Comparison of ENCODE assay signal across 10 mouse cellular contexts in genomic region chr14:99044096-99044495, GRCm38 (mm10). TPM values are rescaled to one million over a fixed set of nuclear protein-coding genes. Genes with fewer than 3 reads are reported as not detected.
DNase-seq lines count a peak whose midpoint lies in the region; ATAC-seq and TF ChIP-seq lines count a peak whose summit lies in the region.
"Had no signal": no experiment of that assay in that cellular context is flagged by ENCODE, and none has a peak within 500 bp of the region (broad histone marks: within the 10 kb centered on the region; RNA-seq: fewer than 3 reads in every experiment).

No protein-coding gene starts in this region.

- no peak for DNase-seq in lung, postnatal 0 days (ENCODE audit: low spot score)
- no peak for DNase-seq in urinary bladder, adult 2 months (ENCODE audit: low spot score)
- DNase-seq in layer of hippocampus, postnatal 36 days = no peak
- DNase-seq in layer of hippocampus, adult 8-10 months (ENCODE audit: low spot score in 2 of 2) = no peak
- DNase-seq: adrenal gland, adult 2 months; gastrocnemius, postnatal 14 days had no signal

- H3K27ac ChIP-seq in lung, embryonic 16.5 days (ENCODE audit: low read length) = no peak overlapping the region
- H3K27ac ChIP-seq in lung, postnatal 0 days (ENCODE audit: low read length) = no peak overlapping the region
- 0 out of 2 replicates have a peak overlapping the region, but pooled peaks have one; percentile 19 for H3K27ac ChIP-seq in forebrain, embryonic 12.5 days
- H3K27ac ChIP-seq in limb, embryonic 13.5 days = no peak overlapping the region
- H3K27ac ChIP-seq in stomach, embryonic 14.5 days (ENCODE audit: low read length) = no peak overlapping the region

- H3K9ac ChIP-seq in lung, embryonic 16.5 days (ENCODE audit: low read length) = 0 out of 2 replicates have a peak overlapping the region, but pooled peaks have one; percentile 1
- H3K9ac ChIP-seq in lung, postnatal 0 days (replicated peaks; ENCODE audit: low read depth) = no peak overlapping the region
- H3K9ac ChIP-seq in forebrain, embryonic 12.5 days = peak overlapping the region; percentile 80
- H3K9ac ChIP-seq in limb, embryonic 13.5 days = 0 out of 2 replicates have a peak overlapping the region, but pooled peaks have one; percentile 9
- H3K9ac ChIP-seq in stomach, embryonic 14.5 days (replicated peaks; ENCODE audit: low read depth, low read length) = no peak overlapping the region

- ATAC-seq in lung, embryonic 16.5 days (ENCODE audit: low read depth) = no peak
- no peak for ATAC-seq in lung, postnatal 0 days
- no peak for ATAC-seq in forebrain, embryonic 12.5 days (ENCODE audit: low FRiP score)
- no peak for ATAC-seq in limb, embryonic 13.5 days (ENCODE audit: low FRiP score, low read depth)
- no peak for ATAC-seq in stomach, embryonic 14.5 days (ENCODE audit: insufficient number of reproducible peaks, insufficient read depth, low FRiP score, low read depth)

- 45% methylated on average over 10 of the region's 10 CpGs for WGBS in lung, embryonic 16.5 days
- WGBS in lung, postnatal 0 days = 42% methylated on average over 10 of the region's 10 CpGs
- WGBS in forebrain, embryonic 12.5 days = 31% methylated on average over 10 of the region's 10 CpGs
- WGBS in limb, embryonic 13.5 days = 41% methylated on average over 10 of the region's 10 CpGs
- 39% methylated on average over 10 of the region's 10 CpGs for WGBS in stomach, embryonic 14.5 days

- no peak for TF ChIP-seq CTCF in lung, postnatal 0 days (IDR thresholded peaks at IDR 0.05)

- no peak for TF ChIP-seq EP300 in lung, postnatal 0 days (IDR thresholded peaks at IDR 0.05)

- H3K4me3 ChIP-seq in lung, embryonic 16.5 days (ENCODE audit: low read length) = peak overlapping the region; percentile 98
- no peak overlapping the region for H3K4me3 ChIP-seq in lung, postnatal 0 days (ENCODE audit: low read depth, low read length)
- peak overlapping the region; percentile 87 for H3K4me3 ChIP-seq in forebrain, embryonic 12.5 days (replicated peaks)
- H3K4me3 ChIP-seq in limb, embryonic 13.5 days = peak overlapping the region; percentile 97
- peak overlapping the region; percentile 97; the same call in 1 of the 2 replicates for H3K4me3 ChIP-seq in stomach, embryonic 14.5 days (ENCODE audit: low read depth, low read length)

- H3K4me2 ChIP-seq in lung, embryonic 16.5 days (ENCODE audit: low read depth, low read length) = peak overlapping the region; percentile 74
- H3K4me2 ChIP-seq in lung, postnatal 0 days (replicated peaks; ENCODE audit: low read depth, low read length) = no peak overlapping the region
- peak overlapping the region; percentile 73 for H3K4me2 ChIP-seq in forebrain, embryonic 12.5 days
- H3K4me2 ChIP-seq in limb, embryonic 13.5 days (replicated peaks) = peak overlapping the region; percentile 76
- peak overlapping the region; percentile 71 for H3K4me2 ChIP-seq in stomach, embryonic 14.5 days (replicated peaks; ENCODE audit: low read depth, low read length)

- H3K27me3 ChIP-seq in lung, embryonic 16.5 days (ENCODE audit: control insufficient read depth, insufficient read depth, low read depth, low read length) = no peaks in the 10 kb centered on the region
- no peaks in the 10 kb centered on the region for H3K27me3 ChIP-seq in lung, postnatal 0 days (replicated peaks; ENCODE audit: insufficient read depth, low read length)
- no peaks in the 10 kb centered on the region for H3K27me3 ChIP-seq in forebrain, embryonic 12.5 days
- H3K27me3 ChIP-seq in limb, embryonic 13.5 days = no peaks in the 10 kb centered on the region
- H3K27me3 ChIP-seq in stomach, embryonic 14.5 days (ENCODE audit: control insufficient read depth, insufficient read depth, low read length) = no peaks in the 10 kb centered on the region

- no peaks in the 10 kb centered on the region for H3K36me3 ChIP-seq in lung, embryonic 16.5 days (ENCODE audit: control insufficient read depth, insufficient read depth, low read length)
- no peaks in the 10 kb centered on the region for H3K36me3 ChIP-seq in lung, postnatal 0 days (ENCODE audit: insufficient read depth, low read length)
- 0 out of 2 replicates have a peak, but pooled peaks cover under 1% of the 10 kb centered on the region for H3K36me3 ChIP-seq in forebrain, embryonic 12.5 days (replicated peaks)
- peaks cover 5% of the 10 kb centered on the region; the same call in 1 of the 2 replicates for H3K36me3 ChIP-seq in limb, embryonic 13.5 days
- no peaks in the 10 kb centered on the region; the same call in none of the 2 replicates for H3K36me3 ChIP-seq in stomach, embryonic 14.5 days (ENCODE audit: control insufficient read depth, insufficient read depth, low read length)

- peaks cover 17% of the 10 kb centered on the region for H3K4me1 ChIP-seq in lung, embryonic 16.5 days (replicated peaks; ENCODE audit: control insufficient read depth, insufficient read depth, low read length)
- H3K4me1 ChIP-seq in lung, postnatal 0 days (ENCODE audit: insufficient read depth, low read depth, low read length) = 0 out of 2 replicates have a peak, but pooled peaks cover 2% of the 10 kb centered on the region
- peaks cover 23% of the 10 kb centered on the region for H3K4me1 ChIP-seq in forebrain, embryonic 12.5 days
- peaks cover 41% of the 10 kb centered on the region for H3K4me1 ChIP-seq in limb, embryonic 13.5 days
- H3K4me1 ChIP-seq in stomach, embryonic 14.5 days (ENCODE audit: control insufficient read depth, insufficient read depth, low read length) = peaks cover 7% of the 10 kb centered on the region

- no peaks in the 10 kb centered on the region for H3K9me3 ChIP-seq in lung, embryonic 16.5 days (ENCODE audit: control insufficient read depth, low read length)
- H3K9me3 ChIP-seq in lung, postnatal 0 days (ENCODE audit: low read length) = no peaks in the 10 kb centered on the region
- no peaks in the 10 kb centered on the region for H3K9me3 ChIP-seq in forebrain, embryonic 12.5 days
- no peaks in the 10 kb centered on the region for H3K9me3 ChIP-seq in limb, embryonic 13.5 days
- no peaks in the 10 kb centered on the region for H3K9me3 ChIP-seq in stomach, embryonic 14.5 days (ENCODE audit: control insufficient read depth, low read depth, low read length)

RNA-seq across cellular contexts. Expression of gene Mzt1, which starts 1.8 kb away (rescaled TPM):
- 63.5 and 68.2 TPM in 2 replicates for polyA plus RNA-seq in lung, embryonic 16.5 days (2015; fragmentation: Nextera tagmentation; extraction: Ambion mirVana)
- 45.0 and 53.0 TPM in 2 replicates for polyA plus RNA-seq in lung, postnatal 0 days (2015; fragmentation: Nextera tagmentation; extraction: Ambion mirVana)
- 142 and 143 TPM in 2 replicates for polyA plus RNA-seq in forebrain, embryonic 12.5 days (2016; fragmentation: Nextera tagmentation; extraction: Ambion mirVana)
- 91.1 and 92.7 TPM in 2 replicates for polyA plus RNA-seq in limb, embryonic 13.5 days (2015; fragmentation: Nextera tagmentation; extraction: Ambion mirVana)
- polyA plus RNA-seq in stomach, embryonic 14.5 days (2014; fragmentation: Nextera tagmentation; extraction: Ambion mirVana) = 75.8 and 78.7 TPM in 2 replicates
- polyA plus RNA-seq in urinary bladder, adult 2 months (2012; rRNA removed) = 34.4 and 36.6 TPM in 2 replicates
- 10 to 100 TPM; 70.2 to 71.4 TPM for total RNA-seq in layer of hippocampus, postnatal 36 days (2021)
- total RNA-seq in layer of hippocampus, adult 8-10 months (2022) = 10 to 100 TPM; 56.2 to 72.0 (median 64.8) TPM

RNA-seq across cellular contexts. Expression of gene Bora, which starts 1.9 kb away (rescaled TPM):
- polyA plus RNA-seq in lung, embryonic 16.5 days (2015; fragmentation: Nextera tagmentation; extraction: Ambion mirVana) = 71.3 and 72.4 TPM in 2 replicates
- polyA plus RNA-seq in lung, postnatal 0 days (2015; fragmentation: Nextera tagmentation; extraction: Ambion mirVana) = 8.3 and 10.3 TPM in 2 replicates
- polyA plus RNA-seq in forebrain, embryonic 12.5 days (2016; fragmentation: Nextera tagmentation; extraction: Ambion mirVana) = 68.0 and 77.7 TPM in 2 replicates
- polyA plus RNA-seq in limb, embryonic 13.5 days (2015; fragmentation: Nextera tagmentation; extraction: Ambion mirVana) = 76.7 and 79.3 TPM in 2 replicates
- polyA plus RNA-seq in stomach, embryonic 14.5 days (2014; fragmentation: Nextera tagmentation; extraction: Ambion mirVana) = 70.7 and 74.0 TPM in 2 replicates
- polyA plus RNA-seq in urinary bladder, adult 2 months (2012; rRNA removed) = 3.6 and 3.9 TPM in 2 replicates
- total RNA-seq in layer of hippocampus, postnatal 36 days (2021) = 1 to 10 TPM; 2.6 to 2.7 TPM
- 1 to 10 TPM; 2.0 to 3.6 (median 2.1) TPM for total RNA-seq in layer of hippocampus, adult 8-10 months (2022)

RNA-seq across cellular contexts. Expression of gene Rpl36a-ps1, which starts 50.0 kb away (rescaled TPM):
- polyA plus RNA-seq in lung, embryonic 16.5 days (2015; fragmentation: Nextera tagmentation; extraction: Ambion mirVana) = 1.7 and 5.7 TPM in 2 replicates
- polyA plus RNA-seq in lung, postnatal 0 days (2015; fragmentation: Nextera tagmentation; extraction: Ambion mirVana) = 1.2 and 2.0 TPM in 2 replicates
- 2.2 and 3.3 TPM in 2 replicates for polyA plus RNA-seq in forebrain, embryonic 12.5 days (2016; fragmentation: Nextera tagmentation; extraction: Ambion mirVana)
- 0.77 and 1.6 TPM in 2 replicates for polyA plus RNA-seq in limb, embryonic 13.5 days (2015; fragmentation: Nextera tagmentation; extraction: Ambion mirVana)
- 1.5 and 1.7 TPM in 2 replicates for polyA plus RNA-seq in stomach, embryonic 14.5 days (2014; fragmentation: Nextera tagmentation; extraction: Ambion mirVana)
- polyA plus RNA-seq in urinary bladder, adult 2 months (2012; rRNA removed) = 9.9 and 15.6 TPM in 2 replicates
- total RNA-seq in layer of hippocampus, postnatal 36 days (2021) = 1 to 10 TPM in 1 of 2 experiments, not detected in 1; 2.6 TPM
- 1 to 10 TPM; 1.3 to 4.4 (median 2.8) TPM for total RNA-seq in layer of hippocampus, adult 8-10 months (2022)
- polyA plus RNA-seq: adrenal gland, adult 2 months had no signal

RNA-seq across cellular contexts. Expression of gene Pibf1, which starts 55.1 kb away (rescaled TPM):
- polyA plus RNA-seq in lung, embryonic 16.5 days (2015; fragmentation: Nextera tagmentation; extraction: Ambion mirVana) = 17.5 and 19.9 TPM in 2 replicates
- 11.2 and 11.6 TPM in 2 replicates for polyA plus RNA-seq in lung, postnatal 0 days (2015; fragmentation: Nextera tagmentation; extraction: Ambion mirVana)
- 24.1 and 24.7 TPM in 2 replicates for polyA plus RNA-seq in forebrain, embryonic 12.5 days (2016; fragmentation: Nextera tagmentation; extraction: Ambion mirVana)
- 21.8 and 22.6 TPM in 2 replicates for polyA plus RNA-seq in limb, embryonic 13.5 days (2015; fragmentation: Nextera tagmentation; extraction: Ambion mirVana)
- polyA plus RNA-seq in stomach, embryonic 14.5 days (2014; fragmentation: Nextera tagmentation; extraction: Ambion mirVana) = 21.5 and 21.6 TPM in 2 replicates
- polyA plus RNA-seq in urinary bladder, adult 2 months (2012; rRNA removed) = 7.8 and 8.2 TPM in 2 replicates
- 10 to 100 TPM; 14.3 to 16.2 TPM for total RNA-seq in layer of hippocampus, postnatal 36 days (2021)
- 10 to 100 TPM; 13.3 to 17.2 (median 14.5) TPM for total RNA-seq in layer of hippocampus, adult 8-10 months (2022)

RNA-seq across cellular contexts. Expression of gene Dis3, which starts 55.5 kb away (rescaled TPM):
- polyA plus RNA-seq in lung, embryonic 16.5 days (2015; fragmentation: Nextera tagmentation; extraction: Ambion mirVana) = 24.1 and 26.9 TPM in 2 replicates
- 8.2 and 9.3 TPM in 2 replicates for polyA plus RNA-seq in lung, postnatal 0 days (2015; fragmentation: Nextera tagmentation; extraction: Ambion mirVana)
- polyA plus RNA-seq in forebrain, embryonic 12.5 days (2016; fragmentation: Nextera tagmentation; extraction: Ambion mirVana) = 43.9 and 47.6 TPM in 2 replicates
- polyA plus RNA-seq in limb, embryonic 13.5 days (2015; fragmentation: Nextera tagmentation; extraction: Ambion mirVana) = 35.0 and 36.4 TPM in 2 replicates
- 40.3 and 41.5 TPM in 2 replicates for polyA plus RNA-seq in stomach, embryonic 14.5 days (2014; fragmentation: Nextera tagmentation; extraction: Ambion mirVana)
- 13.0 and 14.0 TPM in 2 replicates for polyA plus RNA-seq in urinary bladder, adult 2 months (2012; rRNA removed)
- total RNA-seq in layer of hippocampus, postnatal 36 days (2021) = 10 to 100 TPM; 18.6 to 20.4 TPM
- total RNA-seq in layer of hippocampus, adult 8-10 months (2022) = 10 to 100 TPM; 16.4 to 24.8 (median 18.4) TPM

Comparison
In these comparisons a context has a peak if more than half of its experiments do, and no peak if none do; other contexts are left out.
1. H3K9ac ChIP-seq: peak in lung, embryonic 16.5 days (single experiment), forebrain, embryonic 12.5 days (single experiment) and limb, embryonic 13.5 days (single experiment); none in lung, postnatal 0 days (single experiment) and stomach, embryonic 14.5 days (single experiment).